Mouse (Mus musculus): ENCODE data around the gene C530008M17Rik.
A peak's percentile ranks its signal among the peaks of the same experiment; 100 is the strongest.

The C530008M17Rik gene

DNA sequence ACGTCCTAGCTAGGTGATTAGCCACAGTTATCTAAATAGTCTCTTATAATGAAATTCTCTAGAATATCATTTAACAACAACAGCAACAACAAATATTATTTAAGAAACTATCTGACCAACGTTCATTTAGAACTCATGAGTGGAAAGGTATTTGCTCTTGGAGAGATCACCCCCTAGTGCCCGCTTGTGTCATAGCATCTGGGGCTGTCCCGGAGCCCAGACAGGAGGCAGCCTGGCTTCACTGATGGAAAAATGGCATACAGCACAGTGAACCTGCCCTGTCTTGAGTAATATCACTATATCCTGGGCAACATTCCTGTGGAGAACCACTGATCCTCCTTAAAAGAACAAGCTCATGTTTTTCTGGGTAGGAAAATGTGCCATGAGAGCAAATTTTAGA lies 187.1 kb downstream of the C530008M17Rik start:
- peak; percentile 74 for DNase-seq

DNA sequence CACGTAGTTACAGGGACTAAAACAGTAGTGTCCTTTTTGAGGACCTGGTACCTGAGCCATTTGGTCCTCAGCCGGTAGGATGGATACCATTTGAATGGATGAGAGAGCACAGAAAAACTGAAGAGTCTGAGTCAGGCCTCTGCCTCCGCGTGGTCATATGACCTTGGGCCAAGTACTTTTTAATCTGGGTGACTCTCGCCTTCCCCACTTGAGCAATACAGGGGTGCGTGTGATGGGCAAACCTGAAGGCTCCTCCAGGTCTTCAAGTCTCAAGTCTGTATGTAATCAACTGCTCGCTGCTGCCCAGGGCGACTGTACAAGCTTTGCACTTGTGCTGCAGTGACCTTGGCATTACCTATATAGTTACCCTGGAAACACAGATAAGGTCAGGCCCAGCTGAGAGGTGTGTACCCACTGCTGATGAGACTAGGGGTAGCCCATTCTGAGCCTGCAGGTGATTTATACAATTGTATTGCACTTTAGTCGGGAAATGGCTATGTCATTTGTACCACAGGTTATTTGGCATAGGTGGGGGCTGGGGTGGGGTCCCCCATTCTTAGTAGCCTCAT lies 187.6 kb downstream of the C530008M17Rik start:
- no peak for DNase-seq

DNA sequence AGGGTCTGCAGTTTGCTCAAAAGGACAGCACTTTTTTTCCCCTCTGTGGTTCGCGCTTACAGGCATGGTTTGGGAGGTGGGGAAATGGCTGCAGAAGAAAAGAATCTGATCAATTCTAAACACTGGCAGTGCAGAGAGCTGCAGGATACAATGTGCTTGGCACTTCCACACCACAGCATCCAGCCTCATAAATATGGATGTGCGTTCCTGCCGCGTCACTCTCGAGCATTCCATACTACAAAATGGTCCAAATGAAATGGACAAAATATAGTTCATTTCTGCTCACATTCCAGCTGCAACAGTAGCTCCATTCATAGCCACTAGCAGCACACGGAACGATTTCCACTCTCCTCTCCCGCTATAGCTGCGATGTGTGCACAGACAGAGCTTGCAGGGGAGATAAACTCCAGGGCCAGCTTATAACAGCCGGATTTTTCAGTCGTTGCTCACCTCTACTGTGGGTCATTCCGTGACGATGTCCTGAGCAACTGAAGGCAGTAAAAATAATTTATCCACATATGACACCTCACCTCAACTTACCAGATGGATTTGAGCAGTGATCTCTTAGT lies 188.4 kb downstream of the C530008M17Rik start:
- DNase-seq = no peak

DNA sequence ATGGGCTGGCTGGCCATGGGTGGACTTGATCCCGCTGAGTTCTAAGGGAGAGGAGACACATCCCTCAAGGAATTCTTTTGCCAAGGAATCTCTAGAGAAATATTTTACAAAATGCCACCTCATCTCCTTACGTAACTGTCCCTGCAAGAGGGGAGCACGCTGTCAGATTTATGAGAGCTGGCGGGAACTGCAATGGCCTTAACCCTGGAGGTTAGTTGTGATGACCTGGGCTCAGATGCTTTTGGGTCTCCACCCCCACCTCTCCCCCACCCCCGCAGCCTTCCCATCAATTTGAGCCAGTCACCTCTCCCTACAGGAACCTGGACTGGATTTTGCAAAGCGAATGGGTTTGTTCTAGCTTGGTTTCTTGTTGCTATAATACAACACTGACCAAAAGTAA lies 190.8 kb downstream of the C530008M17Rik start:
- DNase-seq = no peak

- DNase-seq = no peak
Observed at GRCm38 (mm10) chr5:76851316-76851715, 195.0 kb downstream of the C530008M17Rik start.

DNA sequence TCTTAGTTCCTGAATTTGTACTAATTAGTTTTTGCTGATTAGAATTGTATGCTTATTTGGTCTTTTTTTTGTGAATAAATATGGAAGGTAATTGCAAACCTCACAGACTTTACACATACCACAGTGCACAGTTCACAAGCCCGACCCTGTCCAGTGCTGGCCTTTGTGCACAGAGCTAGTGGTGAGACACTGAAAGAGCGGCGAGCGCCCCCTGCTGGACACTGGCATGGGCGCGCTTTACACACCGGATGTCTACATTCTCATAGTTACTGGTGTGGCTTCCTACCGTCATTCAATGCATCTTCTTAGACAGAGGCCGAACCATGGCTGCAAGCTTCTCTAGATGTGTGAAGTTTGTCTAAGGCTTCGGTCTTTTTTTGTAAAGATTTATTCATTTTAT lies 197.2 kb downstream of the C530008M17Rik start:
- peak; percentile 84 for DNase-seq

DNA sequence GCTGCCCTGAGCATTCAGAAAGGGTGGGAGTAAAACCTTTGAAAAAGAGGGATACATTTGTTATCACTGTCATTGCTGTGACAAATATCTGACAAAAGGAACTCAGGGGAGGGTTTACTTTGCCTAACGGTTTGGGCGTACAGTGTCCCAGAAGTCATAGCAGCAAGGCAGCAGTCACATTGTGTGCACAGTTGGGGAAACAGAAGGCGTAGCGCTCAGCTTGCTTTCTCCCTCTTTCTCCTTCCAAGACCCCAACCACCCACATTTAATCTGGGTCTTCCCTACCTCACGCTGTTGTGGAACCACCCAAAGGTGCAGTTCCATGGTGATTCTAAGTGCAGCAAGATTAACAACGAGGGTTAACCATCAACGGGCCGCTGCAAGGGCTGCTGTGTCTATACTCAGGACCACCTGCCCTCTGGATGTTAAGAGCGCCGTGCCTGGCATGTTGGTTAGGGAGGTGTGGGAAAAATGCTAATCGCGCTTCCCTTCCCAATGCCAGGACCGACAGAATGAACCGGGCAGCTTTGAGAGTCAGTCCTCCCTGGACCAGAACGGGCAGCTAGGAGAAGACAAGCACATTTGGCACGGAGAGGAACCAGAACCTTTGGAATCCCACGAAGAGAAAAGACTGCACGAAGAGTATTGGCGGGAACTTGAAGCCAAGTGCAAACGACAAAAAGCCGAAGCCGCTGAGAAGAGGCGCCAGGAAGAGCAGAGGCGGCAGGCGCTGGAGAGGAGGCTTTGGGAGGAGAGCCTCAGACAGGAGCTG lies 199.7 kb downstream of the C530008M17Rik start:
- DNase-seq = no peak

DNA sequence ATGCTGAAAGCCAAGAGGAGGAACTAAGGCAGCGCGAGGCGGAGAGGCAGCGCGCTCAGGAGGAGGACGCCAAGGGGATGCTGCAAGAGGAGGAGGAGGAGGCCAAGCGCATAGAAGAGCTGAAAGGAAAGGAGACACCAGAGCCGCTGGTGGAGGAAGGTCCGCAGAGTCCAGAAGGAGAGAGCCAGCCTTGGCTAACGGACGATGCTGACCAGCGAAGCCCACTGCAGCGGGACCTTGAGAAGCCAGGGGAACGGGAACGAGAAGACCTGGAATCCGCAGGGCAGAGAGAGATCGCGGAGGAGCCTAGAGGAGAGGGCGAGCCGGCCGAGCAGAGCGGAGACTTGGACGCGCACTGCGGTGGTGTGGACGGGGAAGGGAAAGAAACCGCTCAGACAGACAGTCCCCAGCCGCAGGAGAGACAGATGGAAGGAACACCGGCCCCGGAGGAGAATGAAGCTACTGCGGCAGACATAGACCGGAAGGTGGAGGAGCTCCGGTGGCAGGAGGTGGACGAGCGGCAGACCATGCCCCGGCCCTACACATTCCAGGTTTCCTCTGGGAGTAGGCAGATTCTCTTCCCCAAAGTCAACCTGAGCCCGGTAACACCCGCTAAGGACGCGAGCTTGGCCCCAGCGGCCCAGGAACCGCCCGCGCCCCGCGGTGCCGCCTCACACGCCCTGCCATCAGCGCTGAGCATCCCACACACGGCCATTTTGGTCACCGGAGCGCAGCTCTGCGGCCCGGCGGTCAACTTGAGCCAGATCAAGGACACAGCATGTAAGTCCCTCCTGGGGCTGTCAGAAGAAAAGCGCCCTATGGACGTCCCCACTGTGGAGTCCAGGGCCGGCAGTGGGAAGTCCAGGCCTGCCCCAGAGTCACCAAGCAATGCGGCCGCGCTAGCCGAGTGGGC lies 201.0 kb downstream of the C530008M17Rik start:
- DNase-seq = no peak

- no peak for DNase-seq
Observed at GRCm38 (mm10) chr5:76858444-76858843, 202.1 kb downstream of the C530008M17Rik start.

DNA sequence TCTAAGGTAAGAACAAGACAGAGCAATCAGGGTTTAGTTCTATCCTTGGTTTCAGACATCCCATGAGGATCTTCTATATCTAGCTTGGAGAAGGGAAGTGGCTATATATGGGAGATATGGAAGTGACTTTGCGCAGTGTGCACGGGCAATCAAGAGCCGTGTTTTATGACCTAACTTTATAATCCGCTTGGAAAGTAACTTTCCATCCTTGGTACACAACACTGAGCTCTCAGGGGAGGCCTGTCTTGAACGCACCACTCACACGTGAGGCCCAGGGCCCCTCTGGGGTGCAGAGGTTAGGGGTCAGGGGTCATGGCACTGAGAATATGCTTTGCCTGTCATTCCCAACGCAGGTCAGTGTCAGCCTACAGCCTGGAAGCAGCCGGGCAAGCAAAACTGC lies 210.5 kb downstream of the C530008M17Rik start:
- no peak for DNase-seq

DNA sequence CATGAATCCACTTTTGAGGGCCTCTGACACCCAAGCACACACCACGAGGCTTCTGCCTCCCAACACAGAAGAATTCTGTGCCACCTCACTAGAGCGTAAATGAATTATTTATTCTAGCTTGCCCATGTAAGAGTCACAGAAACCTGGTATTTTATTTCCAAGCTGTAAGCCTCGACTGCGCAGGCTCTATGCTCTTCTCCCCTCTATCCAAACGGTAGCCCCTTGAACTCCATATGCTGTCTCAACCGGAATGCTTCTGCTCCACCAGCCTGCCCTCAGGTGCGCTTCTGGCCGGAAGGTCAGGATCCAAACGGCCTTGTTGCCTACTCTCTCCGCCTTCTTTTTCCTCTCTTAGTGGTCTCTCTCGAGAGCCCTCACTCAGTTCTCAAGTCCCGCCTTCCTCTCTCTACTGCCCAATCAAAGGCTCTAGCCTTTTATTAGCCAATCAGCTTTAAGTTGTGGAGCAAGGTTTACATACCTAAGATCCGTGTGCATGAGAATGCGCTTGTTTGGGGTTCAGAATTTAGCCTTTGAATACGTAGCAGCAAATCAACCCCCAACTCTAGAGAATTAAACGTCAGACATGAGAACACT lies 212.5 kb downstream of the C530008M17Rik start:
- DNase-seq = peak; percentile 34

- no peak for DNase-seq
Observed at GRCm38 (mm10) chr5:76869553-76869952, 213.2 kb downstream of the C530008M17Rik start.

- no peak for DNase-seq
Observed at GRCm38 (mm10) chr5:76876106-76876758, 219.9 kb downstream of the C530008M17Rik start.

- no peak for DNase-seq
Observed at GRCm38 (mm10) chr5:76884107-76884506, 227.8 kb downstream of the C530008M17Rik start.

GRCm38 (mm10) chr5:76887011-76887410 lies 230.7 kb downstream of the C530008M17Rik start:
- no peak for DNase-seq

- no peak for DNase-seq
Observed at GRCm38 (mm10) chr5:76892608-76893007, 236.3 kb downstream of the C530008M17Rik start.

DNA sequence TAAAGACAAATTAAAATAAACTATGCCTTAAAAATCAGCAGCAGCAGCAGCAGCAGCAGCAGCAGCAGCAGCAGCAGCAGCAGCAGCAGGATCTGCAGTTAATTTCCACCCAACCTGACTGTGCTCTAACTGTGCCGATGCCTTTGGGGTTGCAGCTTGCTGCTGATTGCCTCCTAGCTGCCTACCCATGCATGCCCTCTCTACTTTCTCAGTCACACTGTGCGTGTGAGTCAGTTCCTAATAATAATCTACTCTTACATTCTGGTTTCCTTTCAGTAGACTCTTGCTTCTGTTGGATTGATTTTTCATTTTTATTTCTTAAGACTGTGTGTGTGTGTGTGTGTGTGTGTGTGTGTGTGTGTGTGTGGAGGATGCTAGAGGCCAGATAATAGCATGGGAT lies 236.8 kb downstream of the C530008M17Rik start:
- DNase-seq = no peak

- DNase-seq = no peak
Observed at GRCm38 (mm10) chr5:76902131-76902530, 245.8 kb downstream of the C530008M17Rik start.

DNA sequence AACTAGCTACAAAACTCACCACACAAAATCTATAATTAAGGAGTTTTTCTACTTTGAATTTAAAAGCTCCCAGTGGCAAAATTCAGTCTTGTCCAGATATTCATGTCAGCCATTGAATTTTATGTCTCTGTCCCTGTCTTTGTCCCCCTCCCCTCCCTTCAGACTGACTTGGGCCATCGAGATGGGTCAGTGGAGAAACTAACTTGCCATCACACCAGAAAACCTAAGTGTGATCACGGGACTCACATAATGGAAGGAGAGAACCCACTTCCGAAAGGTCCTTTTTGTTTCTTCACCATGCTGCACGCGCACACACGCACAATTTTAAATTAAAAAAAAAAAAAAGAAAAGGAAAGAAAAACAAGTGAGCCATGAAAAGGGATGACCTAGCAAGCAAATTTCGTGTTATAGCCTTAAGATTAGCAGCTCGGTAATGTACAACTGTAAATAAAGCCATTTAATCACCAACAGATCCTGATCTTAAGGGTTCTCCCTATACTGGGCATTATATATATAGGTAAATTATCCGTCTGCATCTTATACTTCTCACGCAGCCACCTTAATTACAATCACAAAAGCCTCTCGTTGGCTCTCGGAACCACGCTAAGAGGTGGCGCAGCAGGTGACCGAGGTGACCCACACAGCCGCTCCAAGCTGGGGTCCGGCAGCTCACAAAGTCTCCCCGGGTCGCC lies 248.5 kb downstream of the C530008M17Rik start:
- no peak for DNase-seq

GRCm38 (mm10) chr5:76905405-76906154 lies 249.3 kb downstream of the C530008M17Rik start, which contains the start of gene Aasdh:
TSS of gene Aasdh (minus strand) at chr5:76905514.
- peak; percentile 97 for DNase-seq

GRCm38 (mm10) chr5:76906155-76906499 lies 249.8 kb downstream of the C530008M17Rik start:
- DNase-seq = no peak
